Mouse (Mus musculus): ENCODE measurements around the gene P4ha2. TPM values are rescaled to one million over a fixed set of nuclear protein-coding genes. Genes with fewer than 3 reads are reported as not detected.

Gene P4ha2
- total and polyA plus RNA-seq, 2 experiments: 2.9 to 4.4 TPM

GRCm38 (mm10) chr11:54091726-54092125 is 8.2 kb upstream of the P4ha2 start:
- peak; percentile 37 for DNase-seq (ENCODE audit: extremely low read depth, low read depth, low spot score)
- WGBS: 67% methylated on average over 8 of the region's 8 CpGs
- no peak overlapping the region for H3K4me3 ChIP-seq (ENCODE audit: insufficient read depth, low read depth, low read length)
- no peaks in the 10 kb centered on the region for H3K36me3 ChIP-seq (ENCODE audit: control insufficient read depth, insufficient read depth, low read length)
- H3K4me1 ChIP-seq (ENCODE audit: control insufficient read depth, insufficient read depth, low read length): 0 out of 2 replicates have a peak, but pooled peaks cover 2% of the 10 kb centered on the region
- TF ChIP-seq POLR2A (IDR thresholded peaks at IDR 0.05; ENCODE audit: extremely low read depth, insufficient read depth, low read length): no peak
- no peaks in the 10 kb centered on the region for H3K79me2 ChIP-seq (ENCODE audit: control insufficient read depth, insufficient read depth, low read length)
- H3K9ac ChIP-seq (ENCODE audit: low read depth, low read length): no peak overlapping the region
- H3K27ac ChIP-seq (replicated peaks; ENCODE audit: insufficient read depth, low read depth, low read length): peak overlapping the region; percentile 60
- no peaks in the 10 kb centered on the region for H3K27me3 ChIP-seq (ENCODE audit: control insufficient read depth, insufficient read depth, low read length)

- no peak overlapping the region for H3K9ac ChIP-seq (ENCODE audit: low read depth, low read length)
These were observed 7.7 kb upstream of the P4ha2 start for GRCm38 (mm10) chr11:54092188-54092587.

GRCm38 (mm10) chr11:54093000-54093399 is 6.9 kb upstream of the P4ha2 start:
- Histone ChIP-seq H3K4me1 (ENCODE audit: control insufficient read depth, insufficient read depth, low read length) (0 out of 2 replicates have a peak, but pooled peaks cover 2% of the 10 kb centered on the region), H3K9ac (ENCODE audit: low read depth, low read length) (no peak overlapping the region), H3K79me2 (ENCODE audit: control insufficient read depth, insufficient read depth, low read length) (no peaks in the 10 kb centered on the region), H3K27ac (replicated peaks; ENCODE audit: insufficient read depth, low read depth, low read length) (no peak overlapping the region), H3K36me3 (ENCODE audit: control insufficient read depth, insufficient read depth, low read length) (no peaks in the 10 kb centered on the region), H3K27me3 (ENCODE audit: control insufficient read depth, insufficient read depth, low read length) (no peaks in the 10 kb centered on the region), H3K4me3 (ENCODE audit: insufficient read depth, low read depth, low read length) (no peak overlapping the region)
- TF ChIP-seq CTCF (IDR thresholded peaks at IDR 0.05; ENCODE audit: low read depth, low read length) (peak; percentile 79), POLR2A (IDR thresholded peaks at IDR 0.05; ENCODE audit: extremely low read depth, insufficient read depth, low read length) (no peak)
- DNase-seq (ENCODE audit: extremely low read depth, low read depth, low spot score): peak; percentile 57
- WGBS: 5% methylated on average over 3 of the region's 3 CpGs

More at GRCm38 (mm10) chr11:54092188-54092587, 7.7 kb upstream of the P4ha2 start:
- Histone ChIP-seq H3K27me3 (ENCODE audit: control insufficient read depth, insufficient read depth, low read length) (no peaks in the 10 kb centered on the region), H3K4me3 (ENCODE audit: insufficient read depth, low read depth, low read length) (no peak overlapping the region), H3K27ac (replicated peaks; ENCODE audit: insufficient read depth, low read depth, low read length) (peak overlapping the region; percentile 60), H3K4me1 (ENCODE audit: control insufficient read depth, insufficient read depth, low read length) (0 out of 2 replicates have a peak, but pooled peaks cover 2% of the 10 kb centered on the region), H3K36me3 (ENCODE audit: control insufficient read depth, insufficient read depth, low read length) (no peaks in the 10 kb centered on the region), H3K79me2 (ENCODE audit: control insufficient read depth, insufficient read depth, low read length) (no peaks in the 10 kb centered on the region)
- no peak for TF ChIP-seq CTCF (IDR thresholded peaks at IDR 0.05; ENCODE audit: low read depth, low read length)
- TF ChIP-seq POLR2A (IDR thresholded peaks at IDR 0.05; ENCODE audit: extremely low read depth, insufficient read depth, low read length): no peak
- WGBS: 60% methylated on average over 7 of the region's 7 CpGs
- DNase-seq (ENCODE audit: extremely low read depth, low read depth, low spot score): no peak

GRCm38 (mm10) chr11:54100692-54101591 is 1.0 kb downstream of the P4ha2 start:
- Histone ChIP-seq H3K9ac (ENCODE audit: low read depth, low read length) (peak overlapping the region; percentile 88), H3K4me1 (ENCODE audit: control insufficient read depth, insufficient read depth, low read length) (peaks cover 4% of the 10 kb centered on the region), H3K4me3 (ENCODE audit: insufficient read depth, low read depth, low read length) (peak overlapping the region; percentile 91), H3K27ac (replicated peaks; ENCODE audit: insufficient read depth, low read depth, low read length) (no peak overlapping the region), H3K79me2 (ENCODE audit: control insufficient read depth, insufficient read depth, low read length) (no peaks in the 10 kb centered on the region), H3K36me3 (ENCODE audit: control insufficient read depth, insufficient read depth, low read length) (no peaks in the 10 kb centered on the region), H3K27me3 (ENCODE audit: control insufficient read depth, insufficient read depth, low read length) (no peaks in the 10 kb centered on the region)
- TF ChIP-seq CTCF (IDR thresholded peaks at IDR 0.05; ENCODE audit: low read depth, low read length): no peak
- TF ChIP-seq POLR2A (IDR thresholded peaks at IDR 0.05; ENCODE audit: extremely low read depth, insufficient read depth, low read length): no peak
- peak; percentile 45 for DNase-seq (ENCODE audit: extremely low read depth, low read depth, low spot score)
- WGBS: 2% methylated on average over 83 of the region's 83 CpGs

- Histone ChIP-seq H3K9ac (ENCODE audit: low read depth, low read length) (no peak overlapping the region), H3K4me3 (ENCODE audit: insufficient read depth, low read depth, low read length) (no peak overlapping the region), H3K27ac (replicated peaks; ENCODE audit: insufficient read depth, low read depth, low read length) (no peak overlapping the region), H3K27me3 (ENCODE audit: control insufficient read depth, insufficient read depth, low read length) (no peaks in the 10 kb centered on the region), H3K79me2 (ENCODE audit: control insufficient read depth, insufficient read depth, low read length) (no peaks in the 10 kb centered on the region), H3K4me1 (ENCODE audit: control insufficient read depth, insufficient read depth, low read length) (peaks cover 4% of the 10 kb centered on the region), H3K36me3 (ENCODE audit: control insufficient read depth, insufficient read depth, low read length) (no peaks in the 10 kb centered on the region)
- 91% methylated on average over 9 of the region's 9 CpGs for WGBS
- DNase-seq (ENCODE audit: extremely low read depth, low read depth, low spot score): no peak
- TF ChIP-seq CTCF (IDR thresholded peaks at IDR 0.05; ENCODE audit: low read depth, low read length) (no peak), POLR2A (IDR thresholded peaks at IDR 0.05; ENCODE audit: extremely low read depth, insufficient read depth, low read length) (no peak)
These were observed 1.8 kb downstream of the P4ha2 start for GRCm38 (mm10) chr11:54101701-54102100.
